Mouse (Mus musculus) bone marrow macrophage, adult 2 months (primary cell): Measurements from ENCODE around the gene Acrbp.
"Not testable (repeated sequence)": the region's sequence is repeated elsewhere in the genome, so short reads cannot be mapped to it uniquely, and the experiment has no call there.

Source experiments
- CTCF ChIP-seq: IDR thresholded peaks from 2 replicates; pipeline ENCODE4 v1.5.1; 2012; ENCODE audit warnings: low read depth, mild to moderate bottlenecking, low read length, moderate library complexity
- POLR2A ChIP-seq: IDR thresholded peaks from 2 replicates; pipeline ENCODE4 v1.6.1; 2012; ENCODE audit warnings: mild to moderate bottlenecking, low read depth, low read length, borderline replicate concordance

GRCm38 (mm10) chr6:125030532-125030931, 19.0 kb upstream of the Acrbp start:
- peak; percentile 99 for TF ChIP-seq CTCF
- not testable (repeated sequence) for TF ChIP-seq POLR2A
